Mouse (Mus musculus) lung, embryonic 14.5 days (tissue): Measurements from ENCODE around the gene Kcns1. TPM values are rescaled to one million over a fixed set of nuclear protein-coding genes. Genes with fewer than 3 reads are reported as not detected.

Experiments used
- ATAC-seq: fragments of 200-750 bp; cut with Nextera tagmentation; 2 replicates; pipeline ENCODE4 v1.8.0; 2017; ENCODE audit warnings: mild to moderate bottlenecking, moderate TSS enrichment, moderate library complexity; ENCODE audit not compliant: insufficient read depth
- DNase-seq: peaks from one replicate; pipeline ENCODE4 v3.0.0-alpha.2; 2015
- H3K27ac ChIP-seq: fragments of 300-500 bp; sonication (generic); 2 replicates; pipeline ENCODE4 v1.5.1; 2014; ENCODE audit warnings: low read depth, mild to moderate bottlenecking, moderate library complexity
- H3K27me3 ChIP-seq: fragments of 300-500 bp; sonication (generic); 2 replicates; pipeline ENCODE4 v1.6.1; 2014; ENCODE audit warnings: low read length, control low read depth; ENCODE audit not compliant: insufficient read depth
- H3K36me3 ChIP-seq: fragments of 300-500 bp; sonication (generic); 2 replicates; pipeline ENCODE4 v1.6.1; 2014; ENCODE audit warnings: control low read depth; ENCODE audit not compliant: insufficient read depth
- H3K4me1 ChIP-seq: fragments of 300-500 bp; sonication (generic); 2 replicates; pipeline ENCODE4 v1.6.1; 2014; ENCODE audit warnings: antibody characterized with exemption, control low read depth; ENCODE audit not compliant: insufficient read depth
- H3K4me2 ChIP-seq: fragments of 300-500 bp; sonication (generic); 2 replicates; pipeline ENCODE4 v1.6.1; 2014; ENCODE audit warnings: mild to moderate bottlenecking
- H3K4me3 ChIP-seq: fragments of 300-500 bp; sonication (generic); 2 replicates; pipeline ENCODE4 v1.5.1; 2014; ENCODE audit warnings: low read depth, low read length
- H3K9ac ChIP-seq: fragments of 300-500 bp; sonication (generic); 2 replicates; pipeline ENCODE4 v1.6.1; 2014
- H3K9me3 ChIP-seq: fragments of 300-500 bp; sonication (generic); 2 replicates; pipeline ENCODE4 v1.6.1; 2016; ENCODE audit warnings: low read depth, low read length, control low read depth
- CTCF ChIP-seq: IDR thresholded peaks from 2 replicates; pipeline ENCODE4 v1.5.1; 2016; ENCODE audit warnings: antibody characterized with exemption, low read depth
- WGBS: fragments of 180-500 bp; shearing (Covaris S2); extraction: QIAGEN DNeasy Blood & Tissue Kit; methylation state at CpG from one replicate; pipeline ENCODE4 v1.1.7; 2014; 5-methylcytosine and 5-hydroxymethylcytosine counted together
- polyA plus RNA-seq: library from polyadenylated mRNA; unstranded; fragments of >200 nt; fragmentation: Nextera tagmentation; extraction: Ambion mirVana; gene quantifications from 2 replicates; pipeline ENCODE4 v1.2.1, GENCODE M21; 2014

Gene Kcns1
- polyA plus RNA-seq, 1 experiment from 2014 or later: not detected

DNA sequence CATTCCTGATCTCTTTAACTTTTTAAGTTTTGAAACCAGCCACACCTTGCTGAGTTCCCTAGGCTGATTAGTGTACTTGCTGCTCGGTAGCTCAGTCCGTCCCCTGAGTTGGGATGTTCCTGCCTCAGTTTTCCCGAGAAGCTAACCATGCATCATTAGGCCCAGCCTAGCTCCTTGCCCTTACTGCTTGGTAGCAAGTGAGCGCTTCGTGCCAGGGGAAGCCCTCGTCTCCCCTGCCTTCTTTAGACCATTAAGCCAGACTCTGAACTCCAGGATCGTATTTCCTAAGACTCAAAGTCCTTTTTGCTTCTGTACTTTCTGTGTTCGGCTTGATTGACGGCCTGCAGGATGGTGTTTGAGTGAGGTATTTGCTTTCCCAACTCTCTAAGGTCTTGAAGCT, 12.4 kb upstream of the Kcns1 start:
- no peaks in the 10 kb centered on the region for H3K36me3 ChIP-seq
- no peak for ATAC-seq
- no peak overlapping the region for H3K4me3 ChIP-seq
- no peak for TF ChIP-seq CTCF
- 57% methylated on average over 9 of the region's 9 CpGs for WGBS
- H3K27ac ChIP-seq: no peak overlapping the region
- H3K27me3 ChIP-seq: no peaks in the 10 kb centered on the region
- H3K4me2 ChIP-seq: no peak overlapping the region
- no peaks in the 10 kb centered on the region for H3K4me1 ChIP-seq
- no peak for DNase-seq
- no peak overlapping the region for H3K9ac ChIP-seq
- no peaks in the 10 kb centered on the region for H3K9me3 ChIP-seq

DNA sequence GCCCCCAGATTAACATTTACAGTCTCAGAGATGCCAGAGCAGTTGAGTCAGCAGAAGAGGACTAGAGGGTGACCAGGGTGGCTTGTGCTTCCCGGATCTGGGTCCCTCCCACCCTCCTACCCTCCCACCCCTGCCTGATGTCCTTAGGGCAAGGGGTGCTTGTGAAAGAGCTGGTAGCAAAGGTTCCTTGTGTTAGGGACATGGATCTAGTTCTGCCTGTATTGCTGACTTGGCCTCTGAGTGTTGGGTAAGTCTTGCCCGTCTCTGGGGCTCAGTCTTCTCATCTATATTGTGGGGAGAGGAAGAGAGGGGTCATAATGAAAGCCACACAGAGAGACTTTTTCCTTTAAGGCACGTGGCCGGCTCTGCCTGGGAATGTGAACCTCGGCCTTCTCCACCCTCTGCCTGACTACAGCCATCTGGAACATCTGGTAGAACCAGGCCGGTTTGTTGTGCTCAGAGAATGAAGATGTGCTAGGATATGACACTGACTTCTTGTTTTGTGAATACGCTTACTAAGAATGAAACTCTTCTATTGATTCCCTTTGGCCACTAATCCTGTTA, 11.9 kb upstream of the Kcns1 start, which contains the start of gene Wfdc5:
Gene Wfdc5, minus strand, starts transcription at position 51 of the 564 bp plus-strand sequence.
- DNase-seq (no peak), ATAC-seq (no peak)
- H3K9ac ChIP-seq: no peak within 1 kb of the TSS
- no peaks in the 10 kb centered on the region for H3K27me3 ChIP-seq
- 65% methylated on average over 7 of the region's 7 CpGs for WGBS
- no peaks in the 10 kb centered on the region for H3K4me1 ChIP-seq
- TF ChIP-seq CTCF: no peak
- no peak within 1 kb of the TSS for H3K4me2 ChIP-seq
- no peak within 1 kb of the TSS for H3K27ac ChIP-seq
- no peaks in the 10 kb centered on the region for H3K9me3 ChIP-seq
- H3K36me3 ChIP-seq: no peaks in the 10 kb centered on the region
- no peak within 1 kb of the TSS for H3K4me3 ChIP-seq

DNA sequence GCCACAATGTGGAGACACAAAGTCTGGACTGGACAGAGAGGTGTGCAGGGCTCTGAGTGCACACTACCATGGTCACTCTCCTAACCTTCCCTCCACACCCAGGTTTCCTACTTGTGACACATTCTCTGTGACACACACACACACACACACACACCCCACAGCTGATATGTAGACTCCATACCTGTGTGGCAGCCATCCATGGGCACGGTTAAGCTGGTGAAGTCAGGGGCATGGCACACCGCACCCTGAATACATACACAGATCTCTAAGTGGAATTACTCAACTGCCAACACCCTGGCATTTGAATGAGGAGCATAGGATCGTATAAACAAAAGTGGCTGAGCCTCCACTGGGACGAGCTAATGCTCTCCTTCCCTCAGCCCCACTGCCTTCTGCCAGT, 9.9 kb upstream of the Kcns1 start:
- no peak for TF ChIP-seq CTCF
- Histone ChIP-seq H3K4me3 (no peak overlapping the region), H3K27ac (no peak overlapping the region), H3K36me3 (no peaks in the 10 kb centered on the region), H3K4me1 (no peaks in the 10 kb centered on the region), H3K9ac (no peak overlapping the region), H3K4me2 (no peak overlapping the region), H3K27me3 (no peaks in the 10 kb centered on the region), H3K9me3 (no peaks in the 10 kb centered on the region)
- no peak for ATAC-seq
- DNase-seq: no peak
- 64% methylated on average over 4 of the region's 4 CpGs for whole genome bisulfite sequencing

DNA sequence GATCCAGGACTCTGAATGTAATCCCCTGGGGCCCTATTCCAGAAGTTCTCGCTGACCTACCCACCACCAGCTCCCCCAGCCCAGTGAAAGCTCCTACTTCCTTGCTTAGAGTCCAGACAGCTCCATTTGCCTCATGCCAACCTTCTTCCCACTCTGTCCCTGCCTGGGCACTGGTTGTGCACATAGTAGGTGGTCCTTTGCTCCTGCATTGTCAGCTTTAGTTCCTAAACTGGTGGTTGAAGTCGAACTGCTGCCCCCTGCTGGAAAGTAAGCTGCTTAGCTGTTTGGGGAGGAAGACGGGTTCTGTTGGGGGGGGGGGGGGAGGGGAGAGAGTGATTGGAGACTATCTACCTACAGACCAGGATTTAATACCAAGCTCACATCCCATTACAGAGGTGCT, 9.2 kb upstream of the Kcns1 start:
- peak; percentile 57 for TF ChIP-seq CTCF
- no peak overlapping the region for H3K9ac ChIP-seq
- H3K27ac ChIP-seq: no peak overlapping the region
- DNase-seq (peak; percentile 25), ATAC-seq (no peak)
- no peaks in the 10 kb centered on the region for H3K4me1 ChIP-seq
- WGBS: 40% methylated on average over 3 of the region's 3 CpGs
- no peaks in the 10 kb centered on the region for H3K9me3 ChIP-seq
- H3K27me3 ChIP-seq: no peaks in the 10 kb centered on the region
- no peak overlapping the region for H3K4me3 ChIP-seq
- no peaks in the 10 kb centered on the region for H3K36me3 ChIP-seq
- no peak overlapping the region for H3K4me2 ChIP-seq

GRCm38 (mm10) chr2:164177831-164178230, 6.9 kb upstream of the Kcns1 start:
- Histone ChIP-seq H3K36me3 (no peaks in the 10 kb centered on the region), H3K4me2 (no peak overlapping the region), H3K4me1 (no peaks in the 10 kb centered on the region), H3K9ac (no peak overlapping the region), H3K27ac (no peak overlapping the region), H3K27me3 (0 out of 2 replicates have a peak, but pooled peaks cover 3% of the 10 kb centered on the region), H3K4me3 (no peak overlapping the region), H3K9me3 (no peaks in the 10 kb centered on the region)
- 82% methylated on average over 5 of the region's 5 CpGs for WGBS
- DNase-seq: no peak
- no peak for TF ChIP-seq CTCF
- no peak for ATAC-seq

GRCm38 (mm10) chr2:164175850-164176249, 4.9 kb upstream of the Kcns1 start:
- no peaks in the 10 kb centered on the region for H3K4me1 ChIP-seq
- H3K27me3 ChIP-seq: peaks cover 15% of the 10 kb centered on the region
- H3K9me3 ChIP-seq: no peaks in the 10 kb centered on the region
- H3K27ac ChIP-seq: no peak overlapping the region
- TF ChIP-seq CTCF: no peak
- no peak for DNase-seq
- no peak overlapping the region for H3K4me2 ChIP-seq
- no peaks in the 10 kb centered on the region for H3K36me3 ChIP-seq
- 74% methylated on average over 3 of the region's 3 CpGs for WGBS
- no peak overlapping the region for H3K4me3 ChIP-seq
- ATAC-seq: no peak
- no peak overlapping the region for H3K9ac ChIP-seq

DNA sequence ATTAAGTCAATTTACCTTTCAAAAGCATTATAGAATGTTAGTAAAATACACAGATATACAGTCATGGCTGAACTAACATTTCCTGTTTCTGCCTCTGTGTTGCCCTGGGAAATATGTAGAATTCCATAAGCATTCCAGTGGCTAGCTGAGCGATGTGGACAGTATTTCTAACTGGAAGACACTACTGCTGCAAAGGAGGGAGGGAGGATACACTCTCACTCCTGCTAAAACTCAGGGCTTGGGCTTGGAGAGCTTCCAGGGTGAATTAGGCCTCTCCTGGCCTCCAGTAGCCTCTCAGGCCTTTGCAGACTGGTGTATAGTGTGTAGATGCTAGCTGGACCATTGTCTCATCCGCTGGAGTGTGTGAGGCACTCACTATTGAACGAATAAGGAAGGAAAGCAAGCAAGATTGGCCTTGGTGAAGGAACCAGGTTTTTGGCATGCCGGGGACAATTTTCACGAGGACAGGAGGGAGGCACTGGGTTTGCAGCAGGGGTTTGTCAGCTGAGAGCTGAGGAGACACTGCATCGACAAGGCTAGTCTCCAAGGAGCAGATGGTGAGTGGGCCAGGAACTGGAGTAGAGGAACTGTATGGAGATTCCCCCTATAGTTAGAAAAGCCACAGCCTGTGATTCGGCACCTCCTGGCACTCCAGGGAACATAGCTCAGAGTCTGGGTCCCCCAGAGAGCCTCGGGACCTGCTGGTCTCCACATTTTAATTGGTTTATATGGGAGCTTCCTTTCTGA, 3.9 kb upstream of the Kcns1 start:
- Histone ChIP-seq H3K4me1 (no peaks in the 10 kb centered on the region), H3K36me3 (no peaks in the 10 kb centered on the region), H3K4me3 (no peak overlapping the region), H3K27ac (no peak overlapping the region), H3K4me2 (no peak overlapping the region), H3K9ac (no peak overlapping the region; the same call in 1 of the 2 replicates), H3K27me3 (peaks cover 25% of the 10 kb centered on the region), H3K9me3 (no peaks in the 10 kb centered on the region)
- ATAC-seq (no peak), DNase-seq (peak; percentile 17)
- WGBS: 62% methylated on average over 8 of the region's 8 CpGs
- TF ChIP-seq CTCF: no peak
